Mouse (Mus musculus) hindbrain, embryonic 11.5 days (tissue): ENCODE results near the gene Elovl5. TPM values are rescaled to one million over a fixed set of nuclear protein-coding genes. Genes with fewer than 3 reads are reported as not detected.

ENCODE experiments used
- ATAC-seq: fragments of 200-750 bp; cut with Nextera tagmentation; 2 replicates; pipeline ENCODE4 v1.8.0; 2017; ENCODE audit warnings: mild to moderate bottlenecking, moderate TSS enrichment, moderate library complexity; ENCODE audit not compliant: low FRiP score
- DNase-seq: peaks from one replicate; pipeline ENCODE4 v3.0.0-alpha.2; 2015; ENCODE audit warnings: low spot score
- H3K27ac ChIP-seq: fragments of 300-500 bp; sonication (generic); 2 replicates; pipeline ENCODE4 v1.5.1; 2014; ENCODE audit warnings: mild to moderate bottlenecking, low read depth, low read length
- H3K27me3 ChIP-seq: fragments of 300-500 bp; sonication (generic); 2 replicates; pipeline ENCODE4 v1.6.1; 2014; ENCODE audit warnings: mild to moderate bottlenecking, low read length, moderate library complexity, mixed read lengths; ENCODE audit not compliant: control insufficient read depth, insufficient read depth
- H3K36me3 ChIP-seq: fragments of 300-500 bp; sonication (generic); 2 replicates; pipeline ENCODE4 v1.6.1; 2014; ENCODE audit warnings: mild to moderate bottlenecking, low read length, moderate library complexity, mixed read lengths; ENCODE audit not compliant: control insufficient read depth, insufficient read depth
- H3K4me1 ChIP-seq: fragments of 300-500 bp; sonication (generic); replicated peaks from 2 replicates; pipeline ENCODE4 v1.6.1; 2014; ENCODE audit warnings: low read length, mixed read lengths; ENCODE audit not compliant: control insufficient read depth, insufficient read depth
- H3K4me2 ChIP-seq: fragments of 300-500 bp; sonication (generic); replicated peaks from 2 replicates; pipeline ENCODE4 v1.6.1; 2014; ENCODE audit warnings: mild to moderate bottlenecking, low read depth, low read length
- H3K4me3 ChIP-seq: fragments of 300-500 bp; sonication (generic); 2 replicates; pipeline ENCODE4 v1.5.1; 2014; ENCODE audit warnings: low read depth, low read length
- H3K9ac ChIP-seq: fragments of 300-500 bp; sonication (generic); 2 replicates; pipeline ENCODE4 v1.6.1; 2014; ENCODE audit warnings: low read depth, low read length
- H3K9me3 ChIP-seq: fragments of 300-500 bp; sonication (generic); 2 replicates; pipeline ENCODE4 v1.6.1; 2016; ENCODE audit warnings: low read length; ENCODE audit not compliant: control insufficient read depth
- WGBS: fragments of 180-500 bp; shearing (Covaris S2); extraction: QIAGEN DNeasy Blood & Tissue Kit; methylation state at CpG from one replicate; pipeline ENCODE4 v1.1.7; 2014; 5-methylcytosine and 5-hydroxymethylcytosine counted together
- polyA plus RNA-seq: library from polyadenylated mRNA; unstranded; fragments of >200 nt; fragmentation: Nextera tagmentation; extraction: Ambion mirVana; gene quantifications from 2 replicates; pipeline ENCODE4 v1.2.1, GENCODE M21; 2014

Elovl5 gene
- polyA plus RNA-seq, 1 experiment from 2014 or later: 85.1 TPM

- H3K36me3 ChIP-seq: no peaks in the 10 kb centered on the region
- no peak overlapping the region for H3K4me2 ChIP-seq
- H3K4me3 ChIP-seq: no peak overlapping the region
- H3K9ac ChIP-seq: no peak overlapping the region
- no peak overlapping the region for H3K27ac ChIP-seq
- no peaks in the 10 kb centered on the region for H3K27me3 ChIP-seq
- no peak for DNase-seq
- no peak for ATAC-seq
- WGBS: 73% methylated on average over 11 of the region's 11 CpGs
- 0 out of 2 replicates have a peak, but pooled peaks cover 2% of the 10 kb centered on the region for H3K4me1 ChIP-seq
- no peaks in the 10 kb centered on the region for H3K9me3 ChIP-seq
Measured at GRCm38 (mm10) chr9:77924199-77924598, 7.0 kb downstream of the Elovl5 start.

GRCm38 (mm10) chr9:77926151-77926550 lies 9.0 kb downstream of the Elovl5 start:
- no peak overlapping the region for H3K27ac ChIP-seq
- H3K27me3 ChIP-seq: no peaks in the 10 kb centered on the region
- no peak for ATAC-seq
- no peak for DNase-seq
- WGBS: 90% methylated on average over 8 of the region's 8 CpGs
- no peaks in the 10 kb centered on the region for H3K36me3 ChIP-seq
- H3K4me3 ChIP-seq: no peak overlapping the region
- H3K9me3 ChIP-seq: no peaks in the 10 kb centered on the region
- H3K4me2 ChIP-seq: no peak overlapping the region
- H3K4me1 ChIP-seq: 0 out of 2 replicates have a peak, but pooled peaks cover 4% of the 10 kb centered on the region
- H3K9ac ChIP-seq: no peak overlapping the region

GRCm38 (mm10) chr9:77926911-77927310 lies 9.7 kb downstream of the Elovl5 start:
- H3K27me3 ChIP-seq: no peaks in the 10 kb centered on the region
- H3K9me3 ChIP-seq: no peaks in the 10 kb centered on the region
- H3K36me3 ChIP-seq: no peaks in the 10 kb centered on the region
- 92% methylated on average over 5 of the region's 5 CpGs for WGBS
- H3K9ac ChIP-seq: no peak overlapping the region
- ATAC-seq: no peak
- no peak overlapping the region for H3K27ac ChIP-seq
- 0 out of 2 replicates have a peak, but pooled peaks cover 4% of the 10 kb centered on the region for H3K4me1 ChIP-seq
- no peak overlapping the region for H3K4me2 ChIP-seq
- DNase-seq: no peak
- no peak overlapping the region for H3K4me3 ChIP-seq

DNA sequence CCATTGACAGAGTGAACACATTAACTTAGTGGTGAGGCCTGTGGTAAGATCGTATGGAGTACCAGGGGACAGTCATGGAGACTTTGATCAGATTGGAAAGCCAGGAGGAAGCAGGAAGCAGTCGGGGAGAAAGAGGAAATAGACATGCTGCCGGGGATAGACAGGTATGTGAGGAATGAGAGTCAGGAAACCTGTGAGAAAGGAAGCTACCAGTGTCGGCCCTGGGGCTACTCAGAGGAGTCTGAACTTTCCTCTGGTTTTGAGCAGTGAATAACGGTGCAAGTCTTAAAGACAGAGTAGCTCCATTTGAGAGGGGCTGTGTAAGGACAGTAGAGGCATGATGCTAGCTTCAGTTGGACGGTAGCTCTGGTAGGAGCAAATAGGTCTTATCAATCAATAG lies 10.3 kb downstream of the Elovl5 start:
- Histone ChIP-seq H3K36me3 (no peaks in the 10 kb centered on the region), H3K27me3 (no peaks in the 10 kb centered on the region), H3K9ac (no peak overlapping the region), H3K4me2 (no peak overlapping the region), H3K27ac (no peak overlapping the region), H3K4me1 (0 out of 2 replicates have a peak, but pooled peaks cover 4% of the 10 kb centered on the region), H3K9me3 (no peaks in the 10 kb centered on the region), H3K4me3 (no peak overlapping the region)
- DNase-seq (no peak), ATAC-seq (no peak)
- 59% methylated on average over 6 of the region's 6 CpGs for WGBS

- Histone ChIP-seq H3K27me3 (no peaks in the 10 kb centered on the region), H3K4me2 (no peak overlapping the region), H3K27ac (no peak overlapping the region), H3K36me3 (no peaks in the 10 kb centered on the region), H3K4me1 (peaks cover 4% of the 10 kb centered on the region; the same call in 1 of the 2 replicates), H3K9me3 (no peaks in the 10 kb centered on the region), H3K4me3 (no peak overlapping the region), H3K9ac (no peak overlapping the region)
- no peak for ATAC-seq
- no peak for DNase-seq
- WGBS: 78% methylated on average over 4 of the region's 4 CpGs
Measured at GRCm38 (mm10) chr9:77928769-77929168, 11.6 kb downstream of the Elovl5 start.

- DNase-seq (no peak), ATAC-seq (no peak)
- H3K4me3 ChIP-seq: no peak overlapping the region
- no peaks in the 10 kb centered on the region for H3K9me3 ChIP-seq
- no peak overlapping the region for H3K27ac ChIP-seq
- no peaks in the 10 kb centered on the region for H3K36me3 ChIP-seq
- H3K27me3 ChIP-seq: no peaks in the 10 kb centered on the region
- 81% methylated on average over 5 of the region's 5 CpGs for WGBS
- H3K4me1 ChIP-seq: peaks cover 4% of the 10 kb centered on the region; the same call in 1 of the 2 replicates
- H3K4me2 ChIP-seq: no peak overlapping the region
- H3K9ac ChIP-seq: no peak overlapping the region
Measured at GRCm38 (mm10) chr9:77929296-77929695, 12.1 kb downstream of the Elovl5 start.

- no peak overlapping the region for H3K4me2 ChIP-seq
- no peak overlapping the region for H3K9ac ChIP-seq
- DNase-seq (peak; percentile 19), ATAC-seq (peak; percentile 41)
- no peak overlapping the region for H3K4me3 ChIP-seq
- H3K36me3 ChIP-seq: no peaks in the 10 kb centered on the region
- 0 out of 2 replicates have a peak overlapping the region, but pooled peaks have one; percentile 36 for H3K27ac ChIP-seq
- WGBS: 65% methylated on average over 9 of the region's 10 CpGs
- H3K27me3 ChIP-seq: no peaks in the 10 kb centered on the region
- H3K4me1 ChIP-seq: peaks cover 4% of the 10 kb centered on the region; the same call in 1 of the 2 replicates
- H3K9me3 ChIP-seq: no peaks in the 10 kb centered on the region
Measured at GRCm38 (mm10) chr9:77930036-77930859, 13.1 kb downstream of the Elovl5 start.

DNA sequence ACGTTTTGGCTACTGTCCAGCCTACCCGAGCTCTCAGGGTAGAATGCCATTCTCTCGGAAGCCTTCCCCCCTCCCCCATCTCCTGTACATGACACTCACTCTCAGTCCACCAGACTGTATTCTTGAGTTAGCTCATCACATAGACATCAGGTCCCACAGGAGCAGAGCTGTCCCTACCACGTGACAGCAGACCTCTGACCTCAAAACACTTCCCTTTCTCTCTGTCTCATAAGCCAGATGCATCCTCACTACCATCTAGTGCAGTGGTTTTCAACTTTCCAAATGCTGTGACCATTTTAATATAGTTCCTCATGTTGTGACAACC lies 13.7 kb downstream of the Elovl5 start:
- DNase-seq (peak; percentile 30), ATAC-seq (peak; percentile 59)
- H3K9me3 ChIP-seq: no peaks in the 10 kb centered on the region
- H3K27ac ChIP-seq: no peak overlapping the region
- H3K4me1 ChIP-seq: peaks cover 4% of the 10 kb centered on the region; the same call in 1 of the 2 replicates
- no peaks in the 10 kb centered on the region for H3K36me3 ChIP-seq
- H3K4me2 ChIP-seq: no peak overlapping the region
- no peaks in the 10 kb centered on the region for H3K27me3 ChIP-seq
- no peak overlapping the region for H3K4me3 ChIP-seq
- 60% methylated on average over 4 of the region's 4 CpGs for WGBS
- no peak overlapping the region for H3K9ac ChIP-seq

- Histone ChIP-seq H3K4me2 (no peak overlapping the region), H3K36me3 (no peaks in the 10 kb centered on the region), H3K9ac (no peak overlapping the region), H3K4me1 (peaks cover 4% of the 10 kb centered on the region; the same call in 1 of the 2 replicates), H3K9me3 (no peaks in the 10 kb centered on the region), H3K27me3 (no peaks in the 10 kb centered on the region), H3K27ac (peak overlapping the region; percentile 68), H3K4me3 (no peak overlapping the region)
- ATAC-seq: peak; percentile 48
- 71% methylated on average over 5 of the region's 5 CpGs for WGBS
- no peak for DNase-seq
Measured at GRCm38 (mm10) chr9:77931740-77932139, 14.6 kb downstream of the Elovl5 start.
